Mouse (Mus musculus) kidney, postnatal 0 days (tissue): ENCODE measurements around the gene Rab8b. TPM values are rescaled to one million over a fixed set of nuclear protein-coding genes. Genes with fewer than 3 reads are reported as not detected.

Experiments used
- ATAC-seq: fragments of 200-750 bp; cut with Nextera tagmentation; replicated peaks from 2 replicates; pipeline ENCODE4 v1.8.0; 2017; ENCODE audit warnings: low read depth, moderate number of reproducible peaks, moderate TSS enrichment, moderate library complexity; ENCODE audit not compliant: low FRiP score
- DNase-seq: peaks from one replicate; pipeline ENCODE4 v3.0.0-alpha.2; 2016; ENCODE audit warnings: low spot score
- H3K27ac ChIP-seq: fragments of 300-500 bp; sonication (generic); 2 replicates; pipeline ENCODE4 v1.5.1; 2014; ENCODE audit warnings: mild to moderate bottlenecking
- H3K27me3 ChIP-seq: fragments of 300-500 bp; sonication (generic); 2 replicates; pipeline ENCODE4 v1.6.1; 2014; ENCODE audit warnings: low read length, mixed read lengths; ENCODE audit not compliant: insufficient read depth
- H3K36me3 ChIP-seq: fragments of 300-500 bp; sonication (generic); 2 replicates; pipeline ENCODE4 v1.6.1; 2014; ENCODE audit warnings: low read length, mixed read lengths; ENCODE audit not compliant: insufficient read depth
- H3K4me1 ChIP-seq: fragments of 300-500 bp; sonication (generic); replicated peaks from 2 replicates; pipeline ENCODE4 v1.6.1; 2014; ENCODE audit warnings: antibody characterized with exemption, low read length, mixed read lengths; ENCODE audit not compliant: insufficient read depth
- H3K4me2 ChIP-seq: fragments of 300-500 bp; sonication (generic); 2 replicates; pipeline ENCODE4 v1.6.1; 2014; ENCODE audit warnings: mild to moderate bottlenecking, low read length, moderate library complexity, mixed read lengths
- H3K4me3 ChIP-seq: fragments of 300-500 bp; sonication (generic); replicated peaks from 2 replicates; pipeline ENCODE4 v1.5.1; 2014; ENCODE audit warnings: low read depth, low read length
- H3K9ac ChIP-seq: fragments of 300-500 bp; sonication (generic); 2 replicates; pipeline ENCODE4 v1.6.1; 2014; ENCODE audit warnings: low read depth, low read length
- H3K9me3 ChIP-seq: fragments of 300-500 bp; sonication (generic); replicated peaks from 2 replicates; pipeline ENCODE4 v1.6.1; 2016; ENCODE audit warnings: low read length, inconsistent platforms, mixed read lengths
- CTCF ChIP-seq: IDR thresholded peaks from 2 replicates; pipeline ENCODE4 v1.5.1; 2016; ENCODE audit warnings: antibody characterized with exemption, low read depth, mild to moderate bottlenecking, moderate library complexity
- WGBS: fragments of 180-500 bp; shearing (Covaris S2); extraction: QIAGEN DNeasy Blood & Tissue Kit; methylation state at CpG from one replicate; pipeline ENCODE4 v1.1.7; 2014; 5-methylcytosine and 5-hydroxymethylcytosine counted together
- polyA plus RNA-seq: library from polyadenylated mRNA; unstranded; fragments of >200 nt; fragmentation: Nextera tagmentation; extraction: Ambion mirVana; gene quantifications from 2 replicates; pipeline ENCODE4 v1.2.1, GENCODE M21; 2015

The Rab8b gene
- polyA plus RNA-seq, 1 experiment from 2014 or later, result 9.3 TPM

GRCm38 (mm10) chr9:66927696-66928402 is 8.4 kb upstream of the Rab8b start:
- Histone ChIP-seq H3K4me3 (no peak overlapping the region), H3K36me3 (no peaks in the 10 kb centered on the region), H3K4me2 (no peak overlapping the region), H3K27me3 (no peaks in the 10 kb centered on the region), H3K9me3 (no peaks in the 10 kb centered on the region), H3K27ac (no peak overlapping the region), H3K4me1 (no peaks in the 10 kb centered on the region), H3K9ac (no peak overlapping the region)
- 90% methylated on average over 8 of the region's 8 CpGs for WGBS
- DNase-seq, result no peak
- ATAC-seq, result no peak
- no peak for TF ChIP-seq CTCF

GRCm38 (mm10) chr9:66925853-66926252 is 6.4 kb upstream of the Rab8b start:
- Histone ChIP-seq H3K27me3 (no peaks in the 10 kb centered on the region), H3K4me1 (no peaks in the 10 kb centered on the region), H3K4me2 (no peak overlapping the region), H3K4me3 (no peak overlapping the region), H3K9me3 (no peaks in the 10 kb centered on the region), H3K9ac (no peak overlapping the region), H3K36me3 (no peaks in the 10 kb centered on the region), H3K27ac (no peak overlapping the region)
- no peak for DNase-seq
- ATAC-seq, result no peak
- TF ChIP-seq CTCF, result no peak
- 71% methylated on average over 3 of the region's 3 CpGs for WGBS

- WGBS, result 97% methylated on average over 1 of the region's 1 CpGs
- no peaks in the 10 kb centered on the region for H3K9me3 ChIP-seq
- no peaks in the 10 kb centered on the region for H3K27me3 ChIP-seq
- DNase-seq (no peak), ATAC-seq (no peak)
- H3K27ac ChIP-seq, result no peak overlapping the region
- H3K36me3 ChIP-seq, result no peaks in the 10 kb centered on the region
- H3K4me3 ChIP-seq, result no peak overlapping the region
- H3K4me2 ChIP-seq, result no peak overlapping the region
- TF ChIP-seq CTCF, result no peak
- H3K4me1 ChIP-seq, result no peaks in the 10 kb centered on the region; the same call in none of the 2 replicates
- H3K9ac ChIP-seq, result no peak overlapping the region
Measured at GRCm38 (mm10) chr9:66922076-66922475, 2.6 kb upstream of the Rab8b start.

GRCm38 (mm10) chr9:66920488-66921279 is 1.2 kb upstream of the Rab8b start:
- Histone ChIP-seq H3K9ac (no peak overlapping the region), H3K27me3 (no peaks in the 10 kb centered on the region), H3K4me1 (no peaks in the 10 kb centered on the region; the same call in none of the 2 replicates), H3K9me3 (no peaks in the 10 kb centered on the region), H3K27ac (no peak overlapping the region), H3K4me3 (0 out of 2 replicates have a peak overlapping the region, but pooled peaks have one; percentile 93), H3K36me3 (no peaks in the 10 kb centered on the region), H3K4me2 (peak overlapping the region; percentile 84; the same call in 1 of the 2 replicates)
- WGBS, result 7% methylated on average over 6 of the region's 6 CpGs
- DNase-seq (no peak), ATAC-seq (no peak)
- TF ChIP-seq CTCF, result peak; percentile 37; the same call in 1 of the 2 replicates

GRCm38 (mm10) chr9:66919981-66920380 is 494 bp upstream of the Rab8b start:
- Histone ChIP-seq H3K36me3 (no peaks in the 10 kb centered on the region), H3K4me2 (peak overlapping the region; percentile 84), H3K4me1 (no peaks in the 10 kb centered on the region; the same call in none of the 2 replicates), H3K27ac (no peak overlapping the region), H3K4me3 (peak overlapping the region; percentile 93), H3K27me3 (no peaks in the 10 kb centered on the region), H3K9me3 (no peaks in the 10 kb centered on the region), H3K9ac (peak overlapping the region; percentile 46; the same call in 1 of the 2 replicates)
- TF ChIP-seq CTCF, result no peak
- under 1% methylated on average over 14 of the region's 14 CpGs for WGBS
- ATAC-seq, result no peak
- peak; percentile 56 for DNase-seq

GRCm38 (mm10) chr9:66918672-66919330 is 686 bp downstream of the Rab8b start:
- DNase-seq (peak; percentile 62), ATAC-seq (no peak)
- Histone ChIP-seq H3K4me3 (peak overlapping the region; percentile 93), H3K27me3 (no peaks in the 10 kb centered on the region), H3K36me3 (no peaks in the 10 kb centered on the region), H3K9me3 (no peaks in the 10 kb centered on the region), H3K27ac (peak overlapping the region; percentile 88), H3K4me2 (peak overlapping the region; percentile 84), H3K9ac (peak overlapping the region; percentile 84), H3K4me1 (no peaks in the 10 kb centered on the region; the same call in none of the 2 replicates)
- no peak for TF ChIP-seq CTCF
- 2% methylated on average over 27 of the region's 27 CpGs for WGBS
